In the genomic region with DNA sequence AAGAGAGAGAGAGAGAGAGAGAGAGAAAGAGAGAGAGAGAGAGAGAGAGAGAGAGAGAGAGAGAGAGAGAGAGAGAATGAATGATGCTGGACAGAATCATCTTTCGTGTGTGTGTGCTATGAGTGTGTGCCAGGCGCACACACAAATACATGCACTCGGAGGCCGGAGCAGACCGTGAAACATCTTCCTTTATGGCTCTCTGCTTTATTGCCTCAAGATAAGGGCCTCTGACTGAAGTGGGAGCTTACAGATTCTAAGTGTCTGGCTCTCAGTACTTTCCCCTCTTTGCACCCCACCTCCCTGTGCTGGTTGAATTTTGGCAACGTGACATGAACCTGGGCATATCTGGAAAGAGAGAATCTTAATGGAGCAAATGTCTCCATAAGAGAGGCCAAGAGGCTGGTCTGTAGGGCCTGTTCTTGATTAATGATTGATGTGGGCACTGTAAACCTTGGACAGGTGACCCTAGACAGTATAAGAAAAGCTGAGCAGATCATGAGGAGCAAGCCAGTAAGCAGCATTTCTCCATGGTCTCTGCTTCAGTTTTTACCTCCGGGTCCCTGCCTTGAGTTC, we compare ENCODE assay signal across 28 mouse cellular contexts. TPM values are rescaled to one million over a fixed set of nuclear protein-coding genes. Genes with fewer than 3 reads are reported as not detected.
A peak's percentile ranks its signal among the peaks of the same experiment; 100 is the strongest.
DNase-seq lines count a peak whose midpoint lies in the region; ATAC-seq and TF ChIP-seq lines count a peak whose summit lies in the region.
"Had no signal": no experiment of that assay in that cellular context is flagged by ENCODE, and none has a peak within 500 bp of the region (broad histone marks: within the 10 kb centered on the region; RNA-seq: fewer than 3 reads in every experiment).

No protein-coding gene starts in this region.

- H3K9ac ChIP-seq in lung, embryonic 14.5 days, result no peak overlapping the region
- no peak overlapping the region for H3K9ac ChIP-seq in kidney, embryonic 15.5 days
- H3K9ac ChIP-seq: embryonic facial prominence, embryonic 15.5 days; heart, embryonic 15.5 days; hindbrain, embryonic 15.5 days; liver, postnatal 0 days; midbrain, embryonic 15.5 days; stomach, embryonic 15.5 days had no signal

- no peak overlapping the region for H3K4me2 ChIP-seq in lung, embryonic 14.5 days
- H3K4me2 ChIP-seq in kidney, embryonic 15.5 days, result no peak overlapping the region
- H3K4me2 ChIP-seq: embryonic facial prominence, embryonic 15.5 days; heart, embryonic 15.5 days; hindbrain, embryonic 15.5 days; midbrain, embryonic 15.5 days; stomach, embryonic 15.5 days had no signal

- H3K27me3 ChIP-seq in lung, embryonic 14.5 days (ENCODE audit: insufficient read depth, low read length), result no peaks in the 10 kb centered on the region
- no peaks in the 10 kb centered on the region for H3K27me3 ChIP-seq in kidney, embryonic 15.5 days
- H3K27me3 ChIP-seq in small intestine, adult 2 months (ENCODE audit: control insufficient read depth, insufficient read depth, low read length), result no peaks in the 10 kb centered on the region
- H3K27me3 ChIP-seq: embryonic facial prominence, embryonic 15.5 days; heart, embryonic 15.5 days; hindbrain, embryonic 15.5 days; midbrain, embryonic 15.5 days; stomach, embryonic 15.5 days had no signal

- no peak for TF ChIP-seq POLR2A in lung, adult 2 months (IDR thresholded peaks at IDR 0.05; ENCODE audit: borderline replicate concordance, extremely low read depth, low read depth, low read length)
- TF ChIP-seq POLR2A in small intestine, adult 2 months (IDR thresholded peaks at IDR 0.05; ENCODE audit: low read depth, low read length), result no peak

- peak; percentile 9 for DNase-seq in lung, embryonic 14.5 days
- DNase-seq in lung, adult 2 months, result no peak
- peak; percentile 7 to 31 for DNase-seq in kidney, postnatal 4 days
- DNase-seq in retina, postnatal 1 day, result no peak
- DNase-seq: adrenal gland, postnatal 25 days; cerebellum, adult 11 months; cerebellum, postnatal 10 days; embryo, embryonic 11 days; gastrocnemius, postnatal 10 days; heart, adult 2 months; heart, postnatal 4 days; left cerebral cortex, postnatal 4 days; liver, postnatal 0 days; right cerebral cortex, postnatal 14 days; thymus, adult 2 months had no signal

- no peak overlapping the region for H3K4me3 ChIP-seq in lung, embryonic 14.5 days (ENCODE audit: low read depth, low read length)
- H3K4me3 ChIP-seq in lung, adult 2 months (replicated peaks; ENCODE audit: extremely low read depth, low read depth, low read length), result no peak overlapping the region
- H3K4me3 ChIP-seq in kidney, embryonic 15.5 days (replicated peaks), result no peak overlapping the region
- H3K4me3 ChIP-seq in small intestine, adult 2 months (ENCODE audit: low read depth, low read length), result no peak overlapping the region
- H3K4me3 ChIP-seq: embryonic facial prominence, embryonic 15.5 days; forebrain, embryonic 10.5 days; heart, adult 2 months; heart, embryonic 15.5 days; hindbrain, embryonic 15.5 days; midbrain, embryonic 15.5 days; myocyte; stomach, embryonic 15.5 days had no signal

- no peaks in the 10 kb centered on the region for H3K9me3 ChIP-seq in lung, embryonic 14.5 days (ENCODE audit: low read depth, low read length)
- H3K9me3 ChIP-seq in kidney, embryonic 15.5 days (replicated peaks), result no peaks in the 10 kb centered on the region
- H3K9me3 ChIP-seq: embryonic facial prominence, embryonic 15.5 days; forebrain, embryonic 10.5 days; G1E; heart, embryonic 15.5 days; hindbrain, embryonic 15.5 days; midbrain, embryonic 15.5 days; stomach, embryonic 15.5 days had no signal

- ATAC-seq in lung, embryonic 14.5 days (ENCODE audit: insufficient read depth), result no peak
- no peak for ATAC-seq in kidney, embryonic 15.5 days (replicated peaks; ENCODE audit: low FRiP score)
- no peak for ATAC-seq in erythroid progenitor cell, adult 5-6 weeks (replicated peaks; ENCODE audit: low FRiP score, poor library complexity, severe bottlenecking)
- ATAC-seq in megakaryocyte progenitor cell, adult 5-6 weeks (replicated peaks; ENCODE audit: poor library complexity), result no peak
- ATAC-seq: liver, postnatal 0 days; midbrain, embryonic 15.5 days had no signal

- H3K27ac ChIP-seq in lung, embryonic 14.5 days (ENCODE audit: low read depth), result no peak overlapping the region
- H3K27ac ChIP-seq in kidney, embryonic 15.5 days, result peak overlapping the region; percentile 20; the same call in 1 of the 2 replicates
- H3K27ac ChIP-seq in small intestine, adult 2 months (ENCODE audit: insufficient read depth, low read depth, low read length), result peak overlapping the region; percentile 71; the same call in 1 of the 2 replicates
- H3K27ac ChIP-seq: embryonic facial prominence, embryonic 15.5 days; forebrain, embryonic 10.5 days; heart, adult 2 months; heart, embryonic 15.5 days; hindbrain, embryonic 15.5 days; midbrain, embryonic 15.5 days; stomach, embryonic 15.5 days had no signal

- no peaks in the 10 kb centered on the region for H3K4me1 ChIP-seq in lung, embryonic 14.5 days (ENCODE audit: insufficient read depth)
- peaks cover 3% of the 10 kb centered on the region; the same call in 1 of the 2 replicates for H3K4me1 ChIP-seq in lung, adult 2 months (ENCODE audit: control insufficient read depth, insufficient read depth, low read length)
- peaks cover 24% of the 10 kb centered on the region; the same call in 1 of the 2 replicates for H3K4me1 ChIP-seq in kidney, embryonic 15.5 days
- H3K4me1 ChIP-seq in small intestine, adult 2 months (ENCODE audit: control insufficient read depth, insufficient read depth, insufficient read length, low read length), result peaks cover 19% of the 10 kb centered on the region; the same call in 1 of the 2 replicates
- H3K4me1 ChIP-seq: embryonic facial prominence, embryonic 15.5 days; stomach, embryonic 15.5 days had no signal

- no peaks in the 10 kb centered on the region for H3K36me3 ChIP-seq in lung, embryonic 14.5 days (ENCODE audit: insufficient read depth)
- no peaks in the 10 kb centered on the region for H3K36me3 ChIP-seq in kidney, embryonic 15.5 days
- H3K36me3 ChIP-seq in small intestine, adult 2 months (ENCODE audit: control insufficient read depth, insufficient read depth, low read length), result no peaks in the 10 kb centered on the region
- H3K36me3 ChIP-seq: embryonic facial prominence, embryonic 15.5 days; forebrain, embryonic 10.5 days; G1E; heart, embryonic 15.5 days; hindbrain, embryonic 15.5 days; midbrain, embryonic 15.5 days; stomach, embryonic 15.5 days had no signal

- WGBS in lung, embryonic 14.5 days, result 41% methylated on average over 7 of the region's 7 CpGs
- WGBS in lung, adult 2 months, result 63% methylated on average over 7 of the region's 7 CpGs
- WGBS in kidney, embryonic 15.5 days, result 66% methylated on average over 7 of the region's 7 CpGs
- 27% methylated on average over 7 of the region's 7 CpGs for WGBS in small intestine, adult 2 months

- TF ChIP-seq CTCF in lung, embryonic 14.5 days (IDR thresholded peaks at IDR 0.05; ENCODE audit: low read depth), result no peak
- TF ChIP-seq CTCF in lung, adult 2 months (IDR thresholded peaks at IDR 0.05; ENCODE audit: insufficient read depth, low read length), result no peak
- no peak for TF ChIP-seq CTCF in small intestine, adult 2 months (IDR thresholded peaks at IDR 0.05; ENCODE audit: extremely low read depth, insufficient read length, insufficient replicate concordance, low read depth, low read length)

RNA-seq across cellular contexts. Expression of a gene that starts 29.4 kb away (rescaled TPM):
- 17.3 and 17.6 TPM in 2 replicates for polyA plus RNA-seq in lung, embryonic 14.5 days (2014; fragmentation: Nextera tagmentation; extraction: Ambion mirVana)
- 64.5 and 74.9 TPM in 2 replicates for polyA plus RNA-seq in lung, adult 2 months (2012; rRNA removed)
- polyA plus RNA-seq in kidney, embryonic 15.5 days (2015; fragmentation: Nextera tagmentation; extraction: Ambion mirVana), result 18.3 and 20.1 TPM in 2 replicates
- 72.6 and 74.7 TPM in 2 replicates for polyA plus RNA-seq in small intestine, adult 2 months (2012; rRNA removed)
- not detected in 2 replicates for total RNA-seq in erythroid progenitor cell, adult 5-6 weeks (2015; ENCODE audit: low replicate concordance)
- not detected in 2 replicates for total RNA-seq in erythroid progenitor cell, adult 5-6 weeks (2017; ENCODE audit: low replicate concordance)
- 0.05 TPM in 1 of 2 replicates, not detected in the other for total RNA-seq in megakaryocyte progenitor cell, adult 5-6 weeks (2015)
- total RNA-seq in megakaryocyte progenitor cell, adult 5-6 weeks (2017), result not detected in 2 replicates
- total RNA-seq: megakaryocyte-erythroid progenitor cell, adult 5-6 weeks had no signal
- polyA plus RNA-seq: G1E had no signal

Comparison
In these comparisons a context has a peak if more than half of its experiments do, and no peak if none do; other contexts are left out.
1. DNase-seq: peak in lung, embryonic 14.5 days (single experiment) and kidney, postnatal 4 days (2 of 2); none in lung, adult 2 months (single experiment) and retina, postnatal 1 day (single experiment).